Mouse (Mus musculus) mature B cell (primary cell): Measurements from ENCODE around the gene Bin2.
"Not testable (repeated sequence)": the region's sequence is repeated elsewhere in the genome, so short reads cannot be mapped to it uniquely, and the experiment has no call there.

Source experiments
- in situ Hi-C: fragments of 300-500 bp; cut with MboI; formaldehyde crosslinking; loops from 2 replicates; pipeline ENCODE4 v1.14.3; 2019

Bin2 gene

DNA sequence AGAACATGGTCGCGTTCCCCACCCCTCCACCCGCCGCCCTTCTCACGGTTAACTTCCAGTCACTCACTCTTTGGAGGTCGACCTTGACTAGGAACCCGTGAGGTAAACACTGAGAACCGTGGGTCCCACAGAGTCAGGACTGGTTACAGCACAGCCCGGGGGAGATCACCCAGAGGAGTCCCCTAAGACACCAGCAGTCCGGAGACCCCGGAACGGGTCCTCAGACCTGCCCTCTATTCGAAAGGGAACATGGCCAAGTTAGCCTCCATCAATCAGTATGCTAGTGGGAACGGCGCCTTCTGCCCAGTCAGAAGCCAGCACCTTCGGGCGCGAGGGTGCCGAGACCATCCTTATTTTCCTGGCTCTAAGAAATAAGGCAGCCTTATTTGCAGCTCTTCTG is 53.1 kb downstream of the Bin2 start:
- in situ Hi-C loops: no loop called here

DNA sequence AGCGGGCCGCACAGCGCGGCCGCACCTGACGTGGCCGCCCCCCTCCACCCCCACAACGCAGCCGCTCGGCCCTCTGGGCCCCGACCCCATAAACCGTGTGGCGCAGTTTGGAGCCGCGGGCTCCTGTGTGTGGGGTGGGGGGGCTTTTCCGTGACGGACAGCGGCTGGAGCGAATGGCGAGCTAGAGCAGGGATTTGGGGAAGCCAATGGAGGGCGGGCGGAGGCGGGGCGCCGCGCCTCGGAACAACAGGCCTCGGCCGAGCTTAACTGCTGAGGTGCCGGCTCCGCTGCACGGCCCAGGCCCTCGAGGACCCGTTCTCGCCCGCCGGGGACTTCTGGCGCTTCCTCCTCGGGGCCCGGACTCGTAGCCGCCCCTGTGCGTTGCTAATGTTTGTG is 53.5 kb downstream of the Bin2 start:
- in situ Hi-C loops: no loop called here

DNA sequence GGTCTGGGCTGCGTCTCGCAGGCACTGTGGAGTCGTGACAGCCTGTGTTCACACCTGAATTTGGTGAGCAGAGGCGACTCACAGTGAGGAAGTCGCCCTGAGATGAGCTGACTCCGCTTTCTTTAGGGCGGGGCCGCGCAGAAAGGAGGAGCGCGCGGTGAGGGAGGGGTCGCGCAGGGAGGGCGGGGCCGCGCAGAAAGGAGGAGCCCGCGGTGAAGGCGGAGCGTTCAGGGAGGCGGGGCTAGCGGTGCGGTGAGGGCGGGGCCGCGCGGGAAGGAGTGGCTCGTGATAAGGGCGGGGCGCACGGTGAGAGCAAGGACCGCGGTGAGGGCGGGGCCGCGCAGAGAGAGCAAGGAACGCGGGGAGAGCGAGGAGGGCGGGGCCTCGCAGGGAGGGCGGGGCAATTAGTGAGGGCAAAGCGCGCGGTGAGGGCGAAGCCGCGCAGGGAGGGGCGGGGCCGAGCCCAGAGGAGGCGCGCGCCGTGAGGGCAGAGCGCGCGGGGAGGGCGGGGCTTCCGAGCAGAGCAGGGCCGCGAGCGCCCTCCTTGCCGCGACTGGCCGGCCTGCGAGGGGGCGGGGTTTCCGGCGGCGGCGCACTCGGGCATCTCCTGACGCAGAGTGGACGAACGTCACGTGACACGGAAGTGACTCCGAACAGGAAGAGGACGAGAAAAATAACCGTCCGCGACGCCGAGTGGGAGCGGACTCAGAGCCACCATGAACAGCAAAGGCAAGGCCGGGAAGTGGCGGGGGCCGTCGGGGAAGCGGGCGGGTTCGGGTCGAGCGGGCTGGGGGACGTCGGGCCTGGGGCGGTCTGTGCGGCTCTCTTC is 54.1 kb downstream of the Bin2 start, which contains the start of gene Dazap2:
Gene Dazap2 (plus strand): TSS at position 354 of the 829 bp plus-strand sequence.
- in situ Hi-C loops: no loop called here

DNA sequence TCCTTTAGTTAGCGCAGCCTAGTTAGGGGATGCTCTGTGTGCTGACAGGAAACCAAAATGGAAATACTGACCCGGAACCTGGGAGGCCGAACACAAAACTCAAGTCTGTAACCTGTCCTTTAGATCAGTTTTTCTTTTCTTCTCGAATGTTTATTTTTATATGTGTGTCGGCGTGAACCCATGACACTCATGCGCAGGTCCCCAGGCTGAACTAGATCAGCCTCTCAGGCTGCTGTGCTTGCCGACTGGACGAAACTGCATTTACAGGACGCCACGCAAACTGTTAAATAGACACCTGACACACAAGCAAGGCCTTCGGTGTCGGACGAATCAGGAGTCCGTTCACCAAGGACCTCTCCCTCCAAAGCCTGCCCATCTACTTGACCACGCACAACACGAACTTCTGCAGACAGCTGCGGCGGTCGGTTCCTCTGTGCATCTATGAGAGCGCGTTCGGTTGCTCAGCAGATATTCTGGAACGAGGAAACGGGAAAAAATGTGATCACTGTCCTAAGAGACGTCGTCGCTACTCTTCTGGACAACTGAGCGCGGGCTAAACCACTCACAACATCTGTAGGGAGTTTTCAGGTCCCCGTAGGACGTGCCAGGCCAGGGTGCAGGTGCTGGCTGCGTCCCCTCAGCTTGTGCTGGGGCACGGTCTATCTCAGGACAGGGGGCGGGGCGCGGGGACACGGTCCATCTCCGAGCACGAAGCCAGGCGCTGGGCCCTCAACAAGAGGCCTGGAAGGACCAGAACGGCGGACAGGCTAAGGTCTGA is 54.9 kb downstream of the Bin2 start:
- in situ Hi-C loops: no loop called here

DNA sequence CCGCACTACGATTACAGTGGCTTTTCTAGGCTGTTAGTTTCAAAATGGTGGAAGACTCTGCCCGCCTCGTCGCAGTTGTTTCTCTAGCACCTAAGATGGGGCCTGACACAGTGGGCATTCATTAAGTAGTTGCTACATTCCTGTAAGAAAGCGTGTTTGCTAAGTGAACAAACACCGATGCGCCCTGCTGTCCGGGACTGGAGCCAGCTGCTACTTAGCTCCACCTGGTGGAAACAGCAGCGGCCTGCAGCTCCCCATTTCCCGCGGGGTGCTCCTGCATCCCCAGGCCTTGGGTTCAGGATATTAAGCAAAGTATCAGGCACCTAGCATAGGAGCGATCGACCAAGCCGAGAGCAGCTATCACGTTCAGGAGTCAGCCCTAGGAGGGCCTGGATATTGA is 55.8 kb downstream of the Bin2 start:
- in situ Hi-C loops: no loop called here

DNA sequence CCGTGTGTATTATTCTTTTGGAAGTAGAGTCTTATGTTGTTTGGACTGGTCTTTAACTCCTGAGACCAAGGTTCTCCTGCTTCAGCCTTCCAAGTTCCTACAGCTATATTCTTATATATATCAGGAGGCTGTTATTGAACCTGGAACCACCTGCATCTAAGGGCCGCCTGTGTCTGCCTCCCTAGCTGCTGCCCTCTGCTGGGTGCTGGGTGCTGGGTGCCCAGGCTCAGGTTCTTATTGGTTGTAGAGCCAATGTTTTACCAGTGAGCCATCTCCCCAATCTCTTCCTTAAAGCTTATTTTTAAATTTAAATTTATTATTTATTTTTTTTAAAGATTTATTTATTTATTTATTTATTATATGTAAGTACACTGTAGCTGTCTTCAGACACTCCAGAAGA is 56.9 kb downstream of the Bin2 start:
- in situ Hi-C loops: no loop called here

DNA sequence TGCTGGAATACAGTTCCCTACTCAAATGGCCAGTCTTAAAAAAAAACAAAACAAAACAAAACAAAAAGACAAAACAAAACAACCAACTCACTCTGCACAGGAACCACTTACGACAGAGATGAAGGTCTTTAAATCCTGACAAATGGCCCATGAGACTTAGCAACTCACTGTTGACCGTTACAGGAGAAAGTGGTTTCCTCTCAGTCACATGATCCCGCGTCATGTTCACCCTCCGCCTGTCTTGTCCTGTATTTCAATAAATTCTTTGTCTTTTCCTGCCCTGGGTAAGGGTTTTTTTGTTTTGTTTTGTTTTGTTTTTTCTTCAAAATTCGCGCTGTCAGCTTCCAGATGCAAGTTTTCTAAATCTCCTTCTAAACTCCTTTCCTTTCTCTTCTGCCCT is 57.4 kb downstream of the Bin2 start:
- in situ Hi-C loops: no loop called here

DNA sequence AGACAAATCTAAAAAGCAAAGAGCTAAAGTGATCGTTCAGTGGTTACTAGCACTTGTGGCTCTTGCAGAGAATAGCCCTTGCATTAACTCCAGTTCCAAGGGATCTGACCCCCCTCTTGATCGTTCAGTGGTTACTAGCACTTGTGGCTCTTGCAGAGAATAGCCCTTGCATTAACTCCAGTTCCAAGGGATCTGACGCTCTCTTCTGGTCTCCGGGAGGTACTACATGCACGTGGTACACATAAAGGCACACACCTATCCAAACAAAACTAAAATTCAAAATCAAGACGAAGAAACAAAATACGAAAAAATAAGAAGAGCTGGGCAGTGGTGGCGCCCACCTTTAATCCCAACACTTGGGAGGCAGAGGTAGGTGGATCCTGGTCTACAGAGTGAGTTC is 62.7 kb downstream of the Bin2 start:
- in situ Hi-C loops: not testable (repeated sequence)

DNA sequence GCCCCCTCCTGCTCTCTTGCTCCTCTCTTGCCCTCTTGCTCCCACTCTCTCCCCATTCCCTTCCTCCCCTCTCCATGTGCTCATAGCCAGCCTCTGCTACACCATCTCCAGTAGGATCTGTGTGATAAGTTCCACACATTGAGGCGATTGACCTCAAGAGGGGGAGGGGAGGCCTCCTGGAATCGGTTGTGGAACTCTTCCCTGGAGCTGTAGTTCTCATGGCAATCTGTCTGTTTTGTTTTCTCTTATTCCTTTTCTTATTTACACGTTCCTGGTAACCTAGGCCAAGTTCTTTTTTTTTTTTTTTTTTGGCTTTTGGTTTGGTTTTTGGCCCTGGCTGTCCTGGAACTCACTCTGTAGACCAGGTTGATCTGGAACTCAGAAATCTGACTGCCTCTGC is 67.7 kb downstream of the Bin2 start:
- in situ Hi-C loops: no loop called here

DNA sequence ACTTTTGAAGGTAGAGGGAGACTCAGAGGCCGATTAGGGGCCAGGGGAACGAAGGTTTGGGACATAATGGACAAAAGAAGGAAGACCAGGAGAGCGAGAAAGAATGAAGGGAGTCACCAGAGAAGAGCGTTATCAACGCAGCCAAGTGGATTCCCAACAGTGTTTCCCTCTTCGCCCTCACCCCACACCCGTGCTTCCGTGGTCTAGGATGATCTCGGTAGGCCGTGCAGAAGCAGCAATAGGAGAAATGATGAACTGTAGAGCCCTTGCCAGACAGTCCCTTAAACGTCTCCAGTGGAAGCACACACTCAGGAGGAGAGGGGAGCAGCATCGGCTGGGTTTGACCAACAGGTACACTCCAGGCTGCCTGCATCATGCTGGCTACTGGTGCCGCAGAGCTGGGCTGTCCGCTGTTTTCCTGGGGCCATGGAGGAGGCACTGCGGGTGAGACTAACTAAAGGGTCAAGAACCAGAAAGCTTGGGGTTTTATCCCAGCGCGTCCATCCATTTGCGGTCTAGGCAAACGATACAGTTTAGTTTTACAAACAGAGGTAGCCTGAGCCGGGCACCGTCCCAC is 68.6 kb downstream of the Bin2 start:
- in situ Hi-C loops: no loop called here

DNA sequence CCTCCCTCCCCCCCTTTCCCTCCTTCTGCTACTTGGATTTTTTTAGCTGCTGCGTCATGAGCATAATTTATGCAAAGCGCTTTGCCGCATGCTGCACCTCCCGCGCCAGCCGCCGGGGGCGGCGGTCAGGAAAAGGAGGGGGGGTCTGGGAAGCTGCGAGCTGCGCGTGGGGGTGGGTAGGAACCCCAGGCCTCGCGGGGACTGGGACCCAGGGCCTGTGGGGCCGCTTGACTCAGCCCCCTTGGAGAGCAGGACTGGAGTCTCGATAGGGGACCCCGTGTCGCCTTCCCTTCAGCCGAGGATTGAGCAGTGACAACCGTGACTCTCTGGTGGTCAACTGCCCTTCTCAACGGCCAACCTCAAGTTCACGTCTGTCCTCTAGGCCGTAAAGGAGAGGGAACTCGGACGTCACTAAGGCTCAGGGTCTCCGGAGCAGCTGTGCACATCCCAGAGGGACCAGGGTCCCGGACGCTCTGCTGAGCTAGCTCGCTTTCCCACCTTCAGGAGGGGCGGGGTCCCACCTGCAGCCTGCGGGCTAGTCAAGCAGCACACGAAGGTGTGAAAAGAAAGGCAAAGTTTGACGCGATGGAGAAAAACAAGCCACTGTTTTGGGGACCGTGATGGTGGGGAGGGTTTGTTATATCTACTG is 69.2 kb downstream of the Bin2 start:
- in situ Hi-C loops: no loop called here

DNA sequence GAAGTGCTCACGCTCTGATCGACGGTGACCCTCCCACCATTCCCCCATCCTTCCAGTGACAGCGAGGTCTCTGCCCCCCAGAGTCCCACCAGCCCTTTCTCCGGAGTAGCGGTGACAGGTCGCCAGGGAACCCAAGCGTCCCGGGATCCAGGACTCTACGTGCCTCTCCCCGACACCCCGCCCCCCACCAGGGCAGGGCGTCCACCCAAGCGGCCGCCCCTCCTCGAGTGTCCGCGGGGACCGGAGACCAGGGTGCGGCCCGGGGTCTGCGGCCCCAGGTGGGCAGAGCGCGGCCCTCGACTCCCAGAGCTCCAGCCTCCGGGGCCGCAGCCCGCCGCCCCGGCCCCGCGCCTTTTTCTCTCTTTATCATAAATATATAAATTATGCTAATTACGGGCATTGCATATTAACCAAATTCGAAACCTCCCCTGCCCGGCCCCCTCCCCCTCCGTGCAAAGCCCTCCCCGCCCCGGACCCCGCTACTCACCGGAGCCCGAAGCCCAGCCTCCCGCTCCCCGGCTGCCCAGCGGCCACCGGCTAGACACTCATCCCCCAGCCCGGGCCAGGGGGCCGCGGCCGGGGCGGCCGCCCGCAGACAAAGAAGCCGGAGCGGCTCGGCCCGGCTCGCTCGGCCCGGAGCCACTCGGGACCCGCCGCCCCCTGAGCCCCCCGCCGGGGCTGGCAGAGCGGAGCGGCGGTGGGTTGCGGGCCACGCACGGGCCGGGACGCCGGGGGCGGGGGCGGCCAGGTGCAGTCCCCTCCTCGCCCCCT is 69.9 kb downstream of the Bin2 start, which contains the start of gene Pou6f1:
Gene Pou6f1 (minus strand): TSS at position 709 of the 771 bp plus-strand sequence.
- in situ Hi-C loops: no loop called here

DNA sequence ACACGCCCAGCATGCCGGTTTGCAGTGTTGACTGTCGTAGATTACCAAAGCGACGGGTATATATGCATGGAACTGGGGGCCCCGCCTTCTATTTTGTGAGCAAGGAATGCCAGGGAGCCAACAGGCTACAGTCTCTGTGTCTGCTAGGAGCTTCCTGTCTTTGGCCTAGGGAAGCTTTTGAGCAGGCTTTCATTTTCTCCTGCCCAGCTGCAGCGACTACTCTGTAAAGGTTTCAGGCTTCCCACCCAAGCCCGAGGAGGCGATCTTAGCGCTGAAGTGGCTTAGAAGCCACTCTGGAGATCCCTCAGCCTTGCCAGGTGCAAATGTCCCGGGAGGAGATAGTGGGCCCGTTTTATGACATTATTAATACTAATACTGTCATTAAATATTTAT is 70.5 kb downstream of the Bin2 start:
- in situ Hi-C loops: no loop called here

DNA sequence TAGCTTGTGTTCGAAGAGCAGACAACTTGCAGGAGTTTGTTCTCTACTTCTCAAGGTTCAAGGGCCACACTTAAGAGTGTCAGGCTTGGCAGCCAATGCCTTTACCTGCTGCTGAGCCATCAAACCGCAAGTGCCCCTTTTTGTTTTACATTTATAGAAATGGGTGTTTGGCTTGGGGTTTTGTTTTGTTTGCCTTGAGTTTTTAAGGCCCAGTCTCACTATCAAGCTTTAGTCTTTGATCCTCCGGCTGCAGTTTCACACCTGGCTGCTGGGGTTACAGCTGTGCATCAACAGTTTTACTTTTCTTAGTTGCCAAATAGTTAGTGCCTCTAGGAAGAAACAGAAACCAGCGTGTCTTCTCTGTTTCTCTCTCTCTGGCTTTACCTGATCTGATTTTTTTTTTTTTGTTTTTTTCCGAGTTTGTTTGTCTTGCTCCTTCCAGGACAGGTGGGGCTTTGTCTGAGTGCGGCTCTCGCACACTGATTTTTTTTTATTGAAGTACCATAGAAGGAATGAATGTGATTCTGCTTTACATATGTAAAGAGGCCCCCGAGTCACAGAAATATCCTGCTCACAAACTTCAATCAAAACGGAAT is 71.0 kb downstream of the Bin2 start:
- in situ Hi-C loops: no loop called here

DNA sequence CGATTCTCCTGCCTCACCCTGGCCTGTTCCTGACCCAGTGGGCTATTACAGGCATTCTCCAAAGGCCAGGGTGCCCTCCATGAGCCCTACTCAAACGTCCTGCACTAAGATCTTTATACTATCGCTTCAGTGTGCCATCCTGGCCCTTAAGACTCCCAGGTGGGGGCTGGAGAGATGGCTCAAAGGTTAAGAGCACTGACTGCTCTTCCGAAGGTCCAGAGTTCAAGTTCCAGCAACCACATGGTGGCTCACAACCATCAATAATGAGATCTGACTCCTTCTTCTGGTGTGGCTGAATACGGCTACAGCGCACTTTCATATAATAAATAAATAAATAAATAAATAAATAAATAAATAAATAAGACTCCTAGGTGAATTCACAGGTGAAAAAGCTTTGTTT is 76.5 kb downstream of the Bin2 start:
- in situ Hi-C loops: no loop called here
